Mouse (Mus musculus) small intestine, adult 2 months (tissue): ENCODE results near the gene Paqr9.

ENCODE experiments used
- CTCF ChIP-seq: fragments of 200-500 bp; IDR thresholded peaks from 2 replicates; pipeline ENCODE4 v1.5.1; 2012; ENCODE audit warnings: low read depth, mild to moderate bottlenecking, control low read depth, inconsistent platforms, low read length, moderate library complexity, mixed read lengths; ENCODE audit not compliant: insufficient replicate concordance, insufficient read length; ENCODE audit errors: extremely low read depth
- POLR2A ChIP-seq: fragments of 200-500 bp; IDR thresholded peaks from 2 replicates; pipeline ENCODE4 v1.6.1; 2012; ENCODE audit warnings: low read depth, mild to moderate bottlenecking, control low read depth, inconsistent platforms, low read length, moderate library complexity

GRCm38 (mm10) chr9:95555233-95555740, 4.2 kb upstream of the Paqr9 start:
- TF ChIP-seq POLR2A (no peak), CTCF (no peak)
